Mouse (Mus musculus) limb, embryonic 14.5 days (tissue): ENCODE data around the gene Smad3. TPM values are rescaled to one million over a fixed set of nuclear protein-coding genes. Genes with fewer than 3 reads are reported as not detected.

Experiments used
- ATAC-seq: fragments of 200-750 bp; cut with Nextera tagmentation; 2 replicates; pipeline ENCODE4 v1.8.0; 2017; ENCODE audit warnings: low read depth, moderate number of reproducible peaks, moderate TSS enrichment; ENCODE audit not compliant: low FRiP score
- DNase-seq: peaks from one replicate; pipeline ENCODE4 v3.0.0-alpha.2; 2015; ENCODE audit warnings: low spot score
- H3K27ac ChIP-seq: fragments of 300-500 bp; sonication (generic); replicated peaks from 2 replicates; pipeline ENCODE4 v1.5.1; 2014; ENCODE audit warnings: low read depth, mild to moderate bottlenecking, low read length, moderate library complexity, mixed read lengths
- H3K27me3 ChIP-seq: fragments of 300-500 bp; sonication (generic); 2 replicates; pipeline ENCODE4 v1.6.1; 2014; ENCODE audit warnings: low read length, mixed read lengths; ENCODE audit not compliant: control insufficient read depth, insufficient read depth
- H3K36me3 ChIP-seq: fragments of 300-500 bp; sonication (generic); 2 replicates; pipeline ENCODE4 v1.6.1; 2014; ENCODE audit warnings: mild to moderate bottlenecking, low read length, moderate library complexity, mixed read lengths; ENCODE audit not compliant: control insufficient read depth, insufficient read depth
- H3K4me1 ChIP-seq: fragments of 300-500 bp; sonication (generic); 2 replicates; pipeline ENCODE4 v1.6.1; 2014; ENCODE audit warnings: antibody characterized with exemption, low read length, mixed read lengths; ENCODE audit not compliant: control insufficient read depth, insufficient read depth
- H3K4me2 ChIP-seq: fragments of 300-500 bp; sonication (generic); replicated peaks from 2 replicates; pipeline ENCODE4 v1.6.1; 2014; ENCODE audit warnings: low read depth, mild to moderate bottlenecking, low read length, moderate library complexity; ENCODE audit not compliant: severe bottlenecking
- H3K4me3 ChIP-seq: fragments of 300-500 bp; sonication (generic); replicated peaks from 2 replicates; pipeline ENCODE4 v1.5.1; 2014; ENCODE audit warnings: low read length
- H3K9ac ChIP-seq: fragments of 300-500 bp; sonication (generic); 2 replicates; pipeline ENCODE4 v1.6.1; 2014; ENCODE audit warnings: mild to moderate bottlenecking, low read depth, low read length, moderate library complexity; ENCODE audit not compliant: severe bottlenecking
- H3K9me3 ChIP-seq: fragments of 300-500 bp; sonication (generic); 2 replicates; pipeline ENCODE4 v1.6.1; 2016; ENCODE audit warnings: low read length; ENCODE audit not compliant: control insufficient read depth
- POLR2A ChIP-seq: fragments of 200-500 bp; IDR thresholded peaks from 2 replicates; pipeline ENCODE4 v1.8.0; 2012; ENCODE audit warnings: inconsistent platforms, mild to moderate bottlenecking, moderate library complexity, borderline replicate concordance; ENCODE audit not compliant: insufficient read depth, insufficient read length; ENCODE audit errors: extremely low read depth
- WGBS: fragments of 180-500 bp; shearing (Covaris S2); extraction: QIAGEN DNeasy Blood & Tissue Kit; methylation state at CpG from one replicate; pipeline ENCODE4 v1.1.7; 2014; 5-methylcytosine and 5-hydroxymethylcytosine counted together
- polyA plus RNA-seq, 2 experiments: library from polyadenylated mRNA; depleted of rRNA in 1 of 2; stranded (reverse) in 1 of 2; unstranded in 1 of 2; fragments of >200 nt; fragmentation: Nextera tagmentation in 1 of 2; extraction: Ambion mirVana in 1 of 2; gene quantifications; 2 replicates each; pipeline versions ENCODE4 v1.2.1 to v1.2.3; 2012 to 2014

The Smad3 gene
- polyA plus RNA-seq, 2 experiments: 25.1 to 50.9 TPM

DNA sequence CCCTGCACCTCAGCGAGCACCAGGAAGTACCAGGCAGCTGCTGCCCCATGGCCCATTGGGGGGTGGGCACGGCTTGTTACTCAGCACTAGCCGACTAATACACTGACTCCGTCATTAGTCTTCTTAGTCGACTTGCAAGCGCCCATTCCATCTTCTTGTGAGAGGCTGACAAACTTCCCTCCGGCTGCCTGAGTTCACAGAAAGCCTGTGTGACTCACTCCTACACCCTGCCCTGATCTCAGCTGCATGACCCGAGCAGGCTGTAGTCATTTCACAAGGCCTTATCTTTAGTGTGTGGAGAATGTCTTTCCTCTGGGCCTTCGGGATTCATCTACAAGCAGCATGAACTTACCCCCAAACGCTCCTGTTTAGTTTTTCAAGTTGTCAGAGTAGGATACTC is 83.2 kb downstream of the Smad3 start:
- DNase-seq (no peak), ATAC-seq (no peak)
- Histone ChIP-seq H3K9ac (no peak overlapping the region), H3K4me3 (no peak overlapping the region), H3K36me3 (peaks cover 6% of the 10 kb centered on the region; the same call in 1 of the 2 replicates), H3K9me3 (no peaks in the 10 kb centered on the region), H3K4me2 (no peak overlapping the region), H3K4me1 (peaks cover 21% of the 10 kb centered on the region), H3K27me3 (no peaks in the 10 kb centered on the region), H3K27ac (0 out of 2 replicates have a peak overlapping the region, but pooled peaks have one; percentile 4)
- WGBS: 81% methylated on average over 10 of the region's 10 CpGs
- TF ChIP-seq POLR2A: no peak

GRCm38 (mm10) chr9:63673494-63673805 is 84.3 kb downstream of the Smad3 start:
- H3K9ac ChIP-seq: no peak overlapping the region
- ATAC-seq (no peak), DNase-seq (no peak)
- H3K27me3 ChIP-seq: no peaks in the 10 kb centered on the region
- H3K27ac ChIP-seq: peak overlapping the region; percentile 61; the same call in 1 of the 2 replicates
- H3K4me2 ChIP-seq: no peak overlapping the region
- H3K9me3 ChIP-seq: no peaks in the 10 kb centered on the region
- TF ChIP-seq POLR2A: no peak
- H3K4me1 ChIP-seq: peaks cover 31% of the 10 kb centered on the region
- no peak overlapping the region for H3K4me3 ChIP-seq
- peaks cover 6% of the 10 kb centered on the region; the same call in 1 of the 2 replicates for H3K36me3 ChIP-seq
- WGBS: 81% methylated on average over 3 of the region's 3 CpGs

GRCm38 (mm10) chr9:63672797-63673493 is 84.8 kb downstream of the Smad3 start:
- no peak for TF ChIP-seq POLR2A
- H3K27me3 ChIP-seq: no peaks in the 10 kb centered on the region
- WGBS: 34% methylated on average over 8 of the region's 8 CpGs
- DNase-seq: peak; percentile 60
- H3K27ac ChIP-seq: peak overlapping the region; percentile 61; the same call in 1 of the 2 replicates
- H3K36me3 ChIP-seq: peaks cover 8% of the 10 kb centered on the region; the same call in 1 of the 2 replicates
- peaks cover 33% of the 10 kb centered on the region for H3K4me1 ChIP-seq
- no peak overlapping the region for H3K4me2 ChIP-seq
- peak; percentile 58 for ATAC-seq
- H3K4me3 ChIP-seq: no peak overlapping the region
- no peak overlapping the region for H3K9ac ChIP-seq
- no peaks in the 10 kb centered on the region for H3K9me3 ChIP-seq

- 97% methylated on average over 7 of the region's 7 CpGs for WGBS
- H3K36me3 ChIP-seq: peaks cover 28% of the 10 kb centered on the region
- H3K9ac ChIP-seq: no peak overlapping the region
- no peak overlapping the region for H3K27ac ChIP-seq
- DNase-seq (no peak), ATAC-seq (no peak)
- no peak overlapping the region for H3K4me2 ChIP-seq
- H3K4me3 ChIP-seq: no peak overlapping the region
- H3K9me3 ChIP-seq: no peaks in the 10 kb centered on the region
- no peaks in the 10 kb centered on the region for H3K27me3 ChIP-seq
- no peak for TF ChIP-seq POLR2A
- H3K4me1 ChIP-seq: peaks cover 63% of the 10 kb centered on the region
Observed at GRCm38 (mm10) chr9:63669816-63670215, 88.0 kb downstream of the Smad3 start.

DNA sequence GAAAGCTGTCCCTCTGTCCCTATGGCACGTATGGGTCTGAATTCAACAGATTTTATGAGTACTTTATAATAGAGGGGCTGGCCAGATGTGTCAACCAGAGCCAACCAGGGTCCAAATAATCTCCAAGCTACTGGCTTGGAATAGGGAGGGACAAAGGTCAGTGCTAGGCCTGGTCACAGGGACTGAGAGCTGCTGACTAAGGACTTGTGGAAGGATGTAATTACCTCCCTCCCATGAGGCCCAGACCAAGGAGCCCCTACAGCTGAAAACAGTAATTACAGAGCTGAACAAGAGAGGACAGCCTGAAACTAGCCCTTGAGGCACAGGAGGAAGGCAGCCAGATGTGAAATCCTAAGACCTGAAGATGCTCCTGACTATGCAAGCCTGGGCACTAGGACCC is 89.2 kb downstream of the Smad3 start:
- no peak for TF ChIP-seq POLR2A
- no peak for ATAC-seq
- no peak overlapping the region for H3K9ac ChIP-seq
- no peak overlapping the region for H3K27ac ChIP-seq
- H3K4me3 ChIP-seq: no peak overlapping the region
- H3K36me3 ChIP-seq: peaks cover 31% of the 10 kb centered on the region
- H3K9me3 ChIP-seq: no peaks in the 10 kb centered on the region
- no peak for DNase-seq
- H3K4me1 ChIP-seq: peaks cover 73% of the 10 kb centered on the region
- no peak overlapping the region for H3K4me2 ChIP-seq
- 17% methylated on average over 1 of the region's 1 CpGs for WGBS
- H3K27me3 ChIP-seq: no peaks in the 10 kb centered on the region
